Mouse (Mus musculus) MEL (cell line): ENCODE data around the gene Ddx4.

Source experiments
- CHD1 ChIP-seq: IDR thresholded peaks from 2 replicates; pipeline ENCODE4 v1.6.1; 2012; ENCODE audit warnings: low read depth, mild to moderate bottlenecking, inconsistent platforms, low read length, improper control_type of control experiment
- CTCF ChIP-seq, 3 experiments: IDR thresholded peaks in 2 of 3; conservative IDR thresholded peaks in 1 of 3; 2 replicates each; pipeline ENCODE4 v1.5.1; 2011 to 2012; ENCODE audit warnings: low read length in 3 of 3, low read depth in 2 of 3, mild to moderate bottlenecking in 2 of 3, improper control_type of control experiment in 1 of 3, inconsistent platforms in 1 of 3, mixed read lengths in 1 of 3, moderate library complexity in 1 of 3; ENCODE audit not compliant: control insufficient read depth in 1 of 3, insufficient read depth in 1 of 3, poor library complexity in 1 of 3, severe bottlenecking in 1 of 3
- EP300 ChIP-seq, 2 experiments: IDR thresholded peaks; 2 replicates each; pipeline ENCODE4 v1.6.1; 2011; ENCODE audit warnings: improper control_type of control experiment in 2 of 2, low read length in 2 of 2, low read depth in 1 of 2, mild to moderate bottlenecking in 1 of 2
- GATA1 ChIP-seq: IDR thresholded peaks from 2 replicates; pipeline ENCODE4 v1.6.1; 2011; ENCODE audit warnings: low read depth, low read length, improper control_type of control experiment
- KAT2A ChIP-seq: conservative IDR thresholded peaks from 2 replicates; pipeline ENCODE4 v1.6.1; 2012; ENCODE audit warnings: low read depth, low read length, improper control_type of control experiment, inconsistent platforms
- MAZ ChIP-seq: IDR thresholded peaks from 2 replicates; pipeline ENCODE4 v1.6.1; 2012; ENCODE audit warnings: low read depth, mild to moderate bottlenecking, inconsistent platforms, low read length, improper control_type of control experiment
- POLR2A ChIP-seq, 2 experiments: IDR thresholded peaks; 2 replicates each; pipeline ENCODE4 v1.6.1; 2011 to 2012; ENCODE audit warnings: low read length in 2 of 2, mild to moderate bottlenecking in 2 of 2, control low read depth in 1 of 2, improper control_type of control experiment in 1 of 2, low read depth in 1 of 2, moderate library complexity in 1 of 2; ENCODE audit not compliant: control insufficient read depth in 1 of 2, insufficient read depth in 1 of 2, poor library complexity in 1 of 2
- RAD21 ChIP-seq: IDR thresholded peaks from 2 replicates; pipeline ENCODE4 v1.6.1; 2011; ENCODE audit warnings: mild to moderate bottlenecking, low read depth, low read length, improper control_type of control experiment
- TBP ChIP-seq: IDR thresholded peaks from 2 replicates; pipeline ENCODE4 v1.8.0; 2011; ENCODE audit warnings: low read depth, low read length, improper control_type of control experiment
- TCF12 ChIP-seq: IDR thresholded peaks from 2 replicates; pipeline ENCODE4 v1.6.1; 2014; ENCODE audit warnings: low read depth, mild to moderate bottlenecking, inconsistent platforms, low read length, improper control_type of control experiment, moderate library complexity
- ZC3H11A ChIP-seq: IDR thresholded peaks from 2 replicates; pipeline ENCODE4 v1.6.1; 2012; ENCODE audit warnings: low read depth, mild to moderate bottlenecking, inconsistent platforms, low read length, improper control_type of control experiment
- ZNF384 ChIP-seq: IDR thresholded peaks from 2 replicates; pipeline ENCODE4 v1.6.1; 2012; ENCODE audit warnings: low read depth, mild to moderate bottlenecking, inconsistent platforms, low read length, improper control_type of control experiment

- TF ChIP-seq EP300 (IDR thresholded peaks at IDR 0.05; ENCODE audit: low read depth in 1 of 2, low read length in 2 of 2) (0 out of 4 replicates have a peak, but pooled peaks of 1 of the 2 experiments have one; percentile 32), CTCF (IDR thresholded peaks at IDR 0.05 in 2 of 3, conservative IDR thresholded peaks at IDR 0.05 in 1 of 3; ENCODE audit: control insufficient read depth in 1 of 3, insufficient read depth in 1 of 3, low read depth in 2 of 3, low read length in 3 of 3, poor library complexity in 1 of 3, severe bottlenecking in 1 of 3) (peak in 1 of 3 experiments; percentile 43; a peak in 2 of 6 replicates), POLR2A (IDR thresholded peaks at IDR 0.05; ENCODE audit: control insufficient read depth in 1 of 2, insufficient read depth in 1 of 2, low read depth in 1 of 2, low read length in 2 of 2, poor library complexity in 1 of 2) (no peak), ZNF384 (no peak), CHD1 (no peak), TBP (no peak), RAD21 (peak; percentile 41), TCF12 (no peak), MAZ (no peak), KAT2A (no peak), ZC3H11A (peak; percentile 32), GATA1 (no peak)
These were observed 30.7 kb downstream of the Ddx4 start for GRCm38 (mm10) chr13:112621592-112621991.
